Mouse (Mus musculus) heart, postnatal 25 days (tissue): ENCODE results near the gene Prim2. TPM values are rescaled to one million over a fixed set of nuclear protein-coding genes. Genes with fewer than 3 reads are reported as not detected.

Source experiments
- total RNA-seq, 2 experiments: library from RNA; stranded (reverse); gene quantifications; 2 replicates each; pipeline ENCODE4 v1.2.3; 2021

Prim2 gene
- total RNA-seq, 2 experiments from 2014 or later, result 2.3 to 2.5 TPM

Other genes with a start within 250 kb of the Prim2 start
- 1 to 10 TPM; 7.9 to 9.0 TPM for gene Rab23, start 50.1 kb upstream of the Prim2 start, total RNA-seq
- gene Bag2, start 88.0 kb upstream of the Prim2 start, total RNA-seq, result 10 to 100 TPM; 30.1 to 34.9 TPM
- gene Zfp451, start 144.8 kb upstream of the Prim2 start, total RNA-seq, result 10 to 100 TPM; 13.6 to 16.4 TPM
- gene Bend6, start 238.0 kb upstream of the Prim2 start, total RNA-seq, result 1 to 10 TPM; 2.3 to 2.4 TPM
- gene Dst, start 238.4 kb upstream of the Prim2 start, total RNA-seq, result 100 to 1,000 TPM; 338 to 369 TPM